Mouse (Mus musculus) hindbrain, embryonic 16.5 days (tissue): ENCODE data around the gene BC107364. TPM values are rescaled to one million over a fixed set of nuclear protein-coding genes. Genes with fewer than 3 reads are reported as not detected.
"Not testable (repeated sequence)": the region's sequence is repeated elsewhere in the genome, so short reads cannot be mapped to it uniquely, and the experiment has no call there.

ENCODE experiments used
- ATAC-seq: fragments of 200-750 bp; cut with Nextera tagmentation; 2 replicates; pipeline ENCODE4 v1.8.0; 2017; ENCODE audit warnings: moderate TSS enrichment, moderate library complexity
- H3K27ac ChIP-seq: fragments of 300-500 bp; sonication (generic); 2 replicates; pipeline ENCODE4 v1.5.1; 2014; ENCODE audit warnings: low read depth, mild to moderate bottlenecking, control low read depth, low read length, moderate library complexity
- H3K27me3 ChIP-seq: fragments of 300-500 bp; sonication (generic); replicated peaks from 2 replicates; pipeline ENCODE4 v1.6.1; 2014; ENCODE audit warnings: low read length; ENCODE audit not compliant: control insufficient read depth, insufficient read depth
- H3K36me3 ChIP-seq: fragments of 300-500 bp; sonication (generic); 2 replicates; pipeline ENCODE4 v1.6.1; 2014; ENCODE audit warnings: mild to moderate bottlenecking, low read length, moderate library complexity, mixed read lengths; ENCODE audit not compliant: control insufficient read depth, insufficient read depth
- H3K4me1 ChIP-seq: fragments of 300-500 bp; sonication (generic); 2 replicates; pipeline ENCODE4 v1.6.1; 2014; ENCODE audit warnings: low read depth, low read length; ENCODE audit not compliant: control insufficient read depth, insufficient read depth
- H3K4me2 ChIP-seq: fragments of 300-500 bp; sonication (generic); 2 replicates; pipeline ENCODE4 v1.6.1; 2014; ENCODE audit warnings: mild to moderate bottlenecking, low read length, control low read depth, moderate library complexity
- H3K4me3 ChIP-seq: fragments of 300-500 bp; sonication (generic); 2 replicates; pipeline ENCODE4 v1.5.1; 2014; ENCODE audit warnings: mild to moderate bottlenecking, low read length, control low read depth, moderate library complexity
- H3K9ac ChIP-seq: fragments of 300-500 bp; sonication (generic); 2 replicates; pipeline ENCODE4 v1.6.1; 2014; ENCODE audit warnings: low read depth, mild to moderate bottlenecking, control low read depth, low read length, moderate library complexity
- H3K9me3 ChIP-seq: fragments of 300-500 bp; sonication (generic); 2 replicates; pipeline ENCODE4 v1.6.1; 2014; ENCODE audit warnings: mild to moderate bottlenecking, low read length, moderate library complexity; ENCODE audit not compliant: control insufficient read depth
- WGBS: fragments of 180-500 bp; shearing (Covaris S2); extraction: QIAGEN DNeasy Blood & Tissue Kit; methylation state at CpG from one replicate; pipeline ENCODE4 v1.1.7; 2014; 5-methylcytosine and 5-hydroxymethylcytosine counted together
- polyA plus RNA-seq: library from polyadenylated mRNA; unstranded; fragments of >200 nt; fragmentation: Nextera tagmentation; extraction: Ambion mirVana; gene quantifications from 2 replicates; pipeline ENCODE4 v1.2.1, GENCODE M21; 2015

The BC107364 gene
- polyA plus RNA-seq, 1 experiment from 2014 or later: not detected

- peaks cover 51% of the 10 kb centered on the region for H3K27me3 ChIP-seq
- peak overlapping the region; percentile 70 for H3K4me2 ChIP-seq
- H3K4me3 ChIP-seq: peak overlapping the region; percentile 46
- peak overlapping the region; percentile 61 for H3K9ac ChIP-seq
- no peaks in the 10 kb centered on the region for H3K9me3 ChIP-seq
- no peak overlapping the region for H3K27ac ChIP-seq
- peaks cover 7% of the 10 kb centered on the region for H3K4me1 ChIP-seq
- no peak for ATAC-seq
- H3K36me3 ChIP-seq: no peaks in the 10 kb centered on the region
- WGBS: 0% methylated on average over 13 of the region's 13 CpGs
Measured at GRCm38 (mm10) chr3:96440578-96440977, 11.5 kb downstream of the BC107364 start.

- Histone ChIP-seq H3K4me3 (peak overlapping the region; percentile 35), H3K27ac (no peak overlapping the region), H3K9me3 (no peaks in the 10 kb centered on the region), H3K36me3 (no peaks in the 10 kb centered on the region), H3K27me3 (peaks cover 18% of the 10 kb centered on the region), H3K9ac (0 out of 2 replicates have a peak overlapping the region, but pooled peaks have one; percentile 24), H3K4me1 (peaks cover 3% of the 10 kb centered on the region), H3K4me2 (peak overlapping the region; percentile 49)
- 1% methylated on average over 26 of the region's 26 CpGs for WGBS
- peak; percentile 90 for ATAC-seq
Measured at GRCm38 (mm10) chr3:96435557-96436091, 16.5 kb downstream of the BC107364 start.

DNA sequence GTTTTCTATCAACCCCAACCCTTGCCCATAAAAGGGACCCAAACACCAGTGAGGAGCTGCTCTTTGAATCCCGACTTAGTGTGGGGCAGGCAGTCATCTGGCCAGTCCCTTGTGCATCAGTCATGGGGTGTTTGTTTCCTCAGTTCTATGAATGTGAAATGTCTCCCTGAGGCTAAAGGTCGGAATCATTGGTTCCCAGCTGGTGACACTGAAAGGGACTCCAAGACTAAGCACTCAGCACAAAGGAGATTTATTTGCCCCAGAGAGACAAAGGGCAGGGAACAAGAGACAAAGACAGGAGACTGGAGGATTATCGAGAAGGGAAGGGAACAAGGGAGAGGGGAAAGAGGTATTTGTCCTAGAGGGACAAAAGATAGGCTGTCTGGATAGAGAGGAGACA lies 19.9 kb downstream of the BC107364 start:
- H3K9me3 ChIP-seq: no peaks in the 10 kb centered on the region
- H3K4me2 ChIP-seq: no peak overlapping the region
- peaks cover 17% of the 10 kb centered on the region for H3K27me3 ChIP-seq
- no peak for ATAC-seq
- peaks cover 3% of the 10 kb centered on the region; the same call in 1 of the 2 replicates for H3K4me1 ChIP-seq
- no peaks in the 10 kb centered on the region for H3K36me3 ChIP-seq
- no peak overlapping the region for H3K4me3 ChIP-seq
- no peak overlapping the region for H3K27ac ChIP-seq
- 7% methylated on average over 3 of the region's 3 CpGs for WGBS
- no peak overlapping the region for H3K9ac ChIP-seq

- Histone ChIP-seq H3K27ac (no peak overlapping the region), H3K4me1 (no peaks in the 10 kb centered on the region), H3K9me3 (no peaks in the 10 kb centered on the region), H3K4me2 (no peak overlapping the region), H3K36me3 (no peaks in the 10 kb centered on the region), H3K9ac (no peak overlapping the region), H3K4me3 (no peak overlapping the region), H3K27me3 (peaks cover 8% of the 10 kb centered on the region)
- 71% methylated on average over 4 of the region's 4 CpGs for WGBS
- no peak for ATAC-seq
Measured at GRCm38 (mm10) chr3:96429819-96430132, 22.3 kb downstream of the BC107364 start.

- Histone ChIP-seq H3K27ac (no peak overlapping the region), H3K36me3 (no peaks in the 10 kb centered on the region), H3K4me3 (no peak overlapping the region), H3K27me3 (peaks cover 8% of the 10 kb centered on the region), H3K9ac (no peak overlapping the region), H3K4me2 (no peak overlapping the region), H3K4me1 (no peaks in the 10 kb centered on the region), H3K9me3 (no peaks in the 10 kb centered on the region)
- 86% methylated on average over 13 of the region's 13 CpGs for WGBS
- no peak for ATAC-seq
Measured at GRCm38 (mm10) chr3:96428941-96429818, 22.9 kb downstream of the BC107364 start.

DNA sequence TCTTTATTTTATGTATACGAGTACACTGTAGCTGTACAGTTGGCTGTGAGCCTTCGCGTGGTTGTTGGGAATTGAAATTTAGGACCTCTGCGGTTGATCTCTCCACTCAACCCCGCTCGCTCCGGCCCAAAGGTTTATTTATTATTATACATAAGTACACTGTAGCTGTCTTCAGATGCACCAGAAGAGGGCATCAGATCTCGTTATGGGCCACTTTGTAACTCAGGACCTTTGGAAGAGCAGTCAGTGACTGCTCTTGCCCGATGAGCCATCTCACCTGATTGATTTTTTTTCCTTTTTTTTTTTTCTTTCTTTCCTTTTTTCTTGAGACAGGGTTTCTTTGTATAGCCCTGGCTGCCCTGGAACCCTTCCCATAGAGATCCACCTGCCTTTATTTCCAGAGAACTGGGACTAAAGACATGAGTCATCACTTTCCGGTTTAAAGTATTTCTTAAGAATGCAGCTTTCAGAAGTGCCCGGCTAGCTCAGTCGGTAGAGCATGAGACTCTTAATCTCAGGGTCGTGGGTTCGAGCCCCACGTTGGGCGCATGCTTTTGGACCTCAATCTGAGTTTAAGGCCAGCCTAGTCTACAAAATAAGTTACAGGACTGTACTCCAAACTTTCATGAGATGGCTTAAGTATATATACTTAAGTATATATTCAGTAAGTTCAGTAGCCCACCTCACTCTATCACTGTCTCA lies 24.2 kb downstream of the BC107364 start:
- Histone ChIP-seq H3K4me2 (peak overlapping the region; percentile 27), H3K9me3 (no peaks in the 10 kb centered on the region), H3K27me3 (peaks cover 8% of the 10 kb centered on the region), H3K4me1 (no peaks in the 10 kb centered on the region), H3K27ac (no peak overlapping the region), H3K36me3 (no peaks in the 10 kb centered on the region), H3K4me3 (no peak overlapping the region), H3K9ac (no peak overlapping the region)
- 7% methylated on average over 16 of the region's 16 CpGs for WGBS
- peak; percentile 61; the same call in 1 of the 2 replicates for ATAC-seq

DNA sequence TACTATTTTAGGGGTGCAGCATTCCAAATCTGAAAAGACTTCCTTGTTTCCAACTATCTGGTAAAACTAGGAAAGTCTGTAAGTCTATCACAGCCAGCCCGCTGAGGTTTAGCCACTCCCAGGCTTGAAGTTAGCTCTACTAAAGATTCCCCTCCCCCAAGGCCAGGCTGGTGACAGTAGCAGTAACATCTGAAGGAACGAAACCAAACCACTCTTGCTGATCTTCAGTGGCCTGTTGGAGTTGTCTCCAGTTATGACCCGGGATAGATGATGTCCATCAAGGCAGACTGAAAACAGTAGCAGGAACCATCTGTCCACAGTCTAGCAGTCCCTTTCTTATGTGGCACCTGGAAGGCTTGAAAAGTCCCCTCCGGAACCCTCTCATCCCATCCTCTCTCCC lies 24.8 kb downstream of the BC107364 start:
- no peaks in the 10 kb centered on the region for H3K9me3 ChIP-seq
- no peaks in the 10 kb centered on the region for H3K36me3 ChIP-seq
- no peak overlapping the region for H3K4me3 ChIP-seq
- H3K9ac ChIP-seq: no peak overlapping the region
- ATAC-seq: no peak
- peak overlapping the region; percentile 27; the same call in 1 of the 2 replicates for H3K4me2 ChIP-seq
- H3K27ac ChIP-seq: no peak overlapping the region
- H3K4me1 ChIP-seq: no peaks in the 10 kb centered on the region
- peaks cover 8% of the 10 kb centered on the region for H3K27me3 ChIP-seq
- 10% methylated on average over 4 of the region's 4 CpGs for whole genome bisulfite sequencing

DNA sequence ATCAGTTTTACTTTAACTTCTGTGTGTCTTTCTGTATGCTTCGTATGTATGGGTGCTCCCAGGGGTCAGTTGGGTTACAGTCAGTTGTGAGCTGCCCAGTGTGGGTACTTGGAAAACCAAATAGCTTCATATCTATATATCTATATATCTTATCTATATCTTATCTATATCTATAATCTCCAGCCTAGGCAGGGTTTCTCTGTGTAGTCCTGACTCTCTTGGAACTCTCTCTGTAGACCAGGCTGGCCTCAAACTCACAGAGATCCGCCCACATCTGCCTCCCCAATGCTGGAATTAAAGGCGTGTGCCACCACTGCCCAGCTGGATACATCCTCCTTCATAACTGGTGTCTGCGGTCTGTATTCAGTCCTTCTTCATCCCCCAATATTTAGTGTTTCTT lies 25.8 kb downstream of the BC107364 start:
- no peak overlapping the region for H3K27ac ChIP-seq

DNA sequence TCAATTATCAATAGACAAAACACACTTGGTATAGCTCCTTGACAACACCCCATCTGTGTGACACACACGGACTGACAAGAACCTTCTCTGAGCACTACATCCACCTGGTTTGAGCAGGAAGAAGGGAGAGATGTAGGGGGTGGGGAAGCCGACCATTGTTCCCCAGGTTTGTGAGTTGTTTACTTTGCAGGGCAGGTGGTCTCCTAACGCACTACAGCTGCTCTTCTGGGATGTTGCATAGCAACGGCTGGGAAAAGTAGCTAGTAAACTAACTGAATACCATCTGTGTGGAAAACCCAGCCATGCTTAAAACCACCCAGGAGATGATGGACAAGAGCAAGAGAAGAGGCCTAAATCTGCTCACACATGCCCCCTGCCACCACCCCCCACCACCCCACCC lies 27.7 kb downstream of the BC107364 start:
- WGBS: 10% methylated on average over 4 of the region's 4 CpGs

More for the DNA sequence above, 25.8 kb downstream of the BC107364 start:
- Histone ChIP-seq H3K9ac (no peak overlapping the region), H3K9me3 (no peaks in the 10 kb centered on the region), H3K36me3 (no peaks in the 10 kb centered on the region), H3K4me3 (no peak overlapping the region), H3K4me1 (no peaks in the 10 kb centered on the region), H3K4me2 (no peak overlapping the region), H3K27me3 (peaks cover 8% of the 10 kb centered on the region)
- no peak for ATAC-seq
- WGBS: 79% methylated on average over 4 of the region's 4 CpGs

More for the DNA sequence above, 27.7 kb downstream of the BC107364 start:
- not testable (repeated sequence) for H3K9ac ChIP-seq, H3K4me2 ChIP-seq, H3K36me3 ChIP-seq, H3K4me1 ChIP-seq, H3K4me3 ChIP-seq, ATAC-seq, H3K9me3 ChIP-seq, H3K27ac ChIP-seq, H3K27me3 ChIP-seq
